Mouse (Mus musculus): ENCODE results near the gene 4933402D24Rik. TPM values are rescaled to one million over a fixed set of nuclear protein-coding genes. Genes with fewer than 3 reads are reported as not detected.

The 4933402D24Rik gene
- 0.20 and 0.41 TPM in 2 replicates for polyA plus RNA-seq (2014; fragmentation: Nextera tagmentation; extraction: Ambion mirVana)

- ATAC-seq (replicated peaks; ENCODE audit: low FRiP score) (no peak), DNase-seq (ENCODE audit: low spot score) (no peak)
- 84% methylated on average over 5 of the region's 5 CpGs for WGBS
- no peaks in the 10 kb centered on the region for H3K9me3 ChIP-seq (ENCODE audit: control insufficient read depth, low read length)
- no peak within 1 kb of the TSS for H3K27ac ChIP-seq (ENCODE audit: low read depth, low read length)
- peaks cover under 1% of the 10 kb centered on the region; the same call in 1 of the 2 replicates for H3K4me1 ChIP-seq (replicated peaks; ENCODE audit: control insufficient read depth, insufficient read depth, low read length)
- no peaks in the 10 kb centered on the region for H3K36me3 ChIP-seq (ENCODE audit: control insufficient read depth, insufficient read depth, low read length)
- no peak within 1 kb of the TSS for H3K9ac ChIP-seq (ENCODE audit: low read length)
- H3K4me2 ChIP-seq (ENCODE audit: low read depth, low read length, severe bottlenecking) = no peak within 1 kb of the TSS
- H3K4me3 ChIP-seq (ENCODE audit: low read depth, low read length) = no peak within 1 kb of the TSS
- H3K27me3 ChIP-seq (ENCODE audit: control insufficient read depth, insufficient read depth, low read length) = no peaks in the 10 kb centered on the region
Observed at GRCm38 (mm10) chr1:63769167-63769566, at the start of gene 4933402D24Rik. Gene 4933402D24Rik, minus strand, starts transcription at chr1:63769267.

GRCm38 (mm10) chr1:63808584-63808983 is 39.5 kb upstream of the 4933402D24Rik start:
- WGBS = 90% methylated on average over 3 of the region's 3 CpGs
- Histone ChIP-seq H3K4me3 (ENCODE audit: low read depth, low read length) (no peak overlapping the region), H3K27ac (ENCODE audit: low read depth, low read length) (no peak overlapping the region), H3K36me3 (ENCODE audit: control insufficient read depth, insufficient read depth, low read length) (no peaks in the 10 kb centered on the region), H3K9ac (ENCODE audit: low read length) (no peak overlapping the region), H3K4me2 (ENCODE audit: low read depth, low read length, severe bottlenecking) (no peak overlapping the region), H3K27me3 (ENCODE audit: control insufficient read depth, insufficient read depth, low read length) (no peaks in the 10 kb centered on the region), H3K9me3 (ENCODE audit: control insufficient read depth, low read length) (no peaks in the 10 kb centered on the region), H3K4me1 (replicated peaks; ENCODE audit: control insufficient read depth, insufficient read depth, low read length) (no peaks in the 10 kb centered on the region)
- DNase-seq (ENCODE audit: low spot score) = no peak
- no peak for ATAC-seq (replicated peaks; ENCODE audit: low FRiP score)

DNA sequence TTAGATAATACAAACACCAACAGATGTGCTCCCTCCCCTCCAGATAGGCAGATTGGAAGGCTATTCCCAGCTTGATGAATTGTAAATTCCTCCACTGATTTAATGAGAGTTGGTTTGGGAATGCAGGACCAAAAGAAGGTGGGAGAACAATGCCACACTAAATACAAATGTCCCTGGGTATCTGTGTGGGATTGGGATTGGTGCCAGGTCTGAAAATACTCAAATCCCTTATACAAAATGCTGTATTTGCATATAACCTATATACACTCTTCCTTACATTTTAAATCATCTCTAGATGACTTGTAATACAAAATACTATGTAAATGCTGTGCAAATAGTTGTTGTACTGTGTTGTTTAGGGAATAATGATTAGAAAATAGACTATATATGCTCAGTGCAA is 36.0 kb upstream of the 4933402D24Rik start:
- Histone ChIP-seq H3K4me1 (replicated peaks; ENCODE audit: control insufficient read depth, insufficient read depth, low read length) (no peaks in the 10 kb centered on the region), H3K4me2 (ENCODE audit: low read depth, low read length, severe bottlenecking) (no peak overlapping the region), H3K36me3 (ENCODE audit: control insufficient read depth, insufficient read depth, low read length) (no peaks in the 10 kb centered on the region), H3K9ac (ENCODE audit: low read length) (no peak overlapping the region), H3K27me3 (ENCODE audit: control insufficient read depth, insufficient read depth, low read length) (no peaks in the 10 kb centered on the region), H3K27ac (ENCODE audit: low read depth, low read length) (no peak overlapping the region), H3K4me3 (ENCODE audit: low read depth, low read length) (no peak overlapping the region), H3K9me3 (ENCODE audit: control insufficient read depth, low read length) (no peaks in the 10 kb centered on the region)
- no peak for ATAC-seq (replicated peaks; ENCODE audit: low FRiP score)
- no peak for DNase-seq (ENCODE audit: low spot score)

DNA sequence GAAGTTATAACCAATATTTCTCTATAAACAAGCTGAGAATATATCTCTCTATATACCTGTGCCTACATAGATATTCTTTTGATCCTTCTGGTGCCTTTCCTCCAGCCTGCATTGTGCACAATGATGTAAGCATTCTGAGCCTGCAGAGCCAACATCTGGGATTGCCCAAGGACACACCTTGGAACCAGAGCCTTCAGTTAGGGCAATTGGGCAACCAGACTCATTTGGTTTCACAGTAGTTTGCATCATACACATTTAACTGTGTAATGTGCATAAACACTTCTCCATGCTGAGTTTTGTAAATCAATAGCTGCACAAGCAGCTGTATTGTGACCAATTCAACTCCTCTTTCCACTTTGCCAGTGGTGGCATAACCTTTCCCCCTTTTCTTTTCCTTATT is 25.3 kb upstream of the 4933402D24Rik start:
- H3K27me3 ChIP-seq (ENCODE audit: control insufficient read depth, insufficient read depth, low read length) = no peaks in the 10 kb centered on the region
- ATAC-seq (replicated peaks; ENCODE audit: low FRiP score) (no peak), DNase-seq (ENCODE audit: low spot score) (no peak)
- no peak overlapping the region for H3K9ac ChIP-seq (ENCODE audit: low read length)
- no peaks in the 10 kb centered on the region for H3K36me3 ChIP-seq (ENCODE audit: control insufficient read depth, insufficient read depth, low read length)
- H3K9me3 ChIP-seq (ENCODE audit: control insufficient read depth, low read length) = no peaks in the 10 kb centered on the region
- H3K4me2 ChIP-seq (ENCODE audit: low read depth, low read length, severe bottlenecking) = no peak overlapping the region
- no peak overlapping the region for H3K4me3 ChIP-seq (ENCODE audit: low read depth, low read length)
- H3K27ac ChIP-seq (ENCODE audit: low read depth, low read length) = no peak overlapping the region
- no peaks in the 10 kb centered on the region for H3K4me1 ChIP-seq (replicated peaks; ENCODE audit: control insufficient read depth, insufficient read depth, low read length)

DNA sequence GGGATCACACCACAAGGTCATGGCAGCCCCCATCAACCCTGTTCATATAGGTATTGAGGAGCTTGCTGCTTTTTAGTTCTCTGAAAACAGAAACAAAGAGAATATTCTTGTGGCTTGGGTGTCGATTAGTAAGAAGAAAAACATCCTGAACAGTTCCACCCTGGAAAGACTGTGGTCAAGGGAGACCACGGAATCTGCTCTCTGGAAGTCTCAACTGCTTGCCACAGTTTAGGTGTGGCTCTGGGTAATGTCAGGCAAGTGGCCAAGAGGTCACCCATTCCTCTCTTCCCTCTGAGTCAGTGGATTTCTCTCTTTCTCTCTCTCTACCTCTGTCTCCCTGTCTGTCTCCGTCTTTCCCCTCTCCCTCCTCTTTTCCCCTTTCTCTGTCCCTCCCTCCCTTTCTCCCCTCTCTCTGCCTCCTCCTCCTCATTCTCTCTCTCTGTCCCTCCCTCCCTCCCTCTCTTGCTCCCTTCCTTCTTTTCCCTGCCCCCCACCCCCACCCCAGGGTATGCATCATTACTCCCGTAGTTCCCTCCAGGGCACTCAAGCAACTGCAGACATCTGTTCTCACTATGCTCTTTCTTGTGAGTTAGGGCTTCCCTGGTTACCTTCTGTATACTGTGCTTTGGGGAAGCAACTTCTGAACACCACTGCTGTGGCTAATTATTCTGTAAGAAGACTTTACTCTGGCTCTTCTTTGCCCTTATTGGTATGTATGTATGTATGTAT is 8.0 kb upstream of the 4933402D24Rik start:
- Histone ChIP-seq H3K4me2 (ENCODE audit: low read depth, low read length, severe bottlenecking) (no peak overlapping the region), H3K27me3 (ENCODE audit: control insufficient read depth, insufficient read depth, low read length) (no peaks in the 10 kb centered on the region), H3K9ac (ENCODE audit: low read length) (no peak overlapping the region), H3K27ac (ENCODE audit: low read depth, low read length) (no peak overlapping the region), H3K9me3 (ENCODE audit: control insufficient read depth, low read length) (no peaks in the 10 kb centered on the region), H3K4me3 (ENCODE audit: low read depth, low read length) (no peak overlapping the region), H3K4me1 (replicated peaks; ENCODE audit: control insufficient read depth, insufficient read depth, low read length) (no peaks in the 10 kb centered on the region), H3K36me3 (ENCODE audit: control insufficient read depth, insufficient read depth, low read length) (no peaks in the 10 kb centered on the region)
- ATAC-seq (replicated peaks; ENCODE audit: low FRiP score) (no peak), DNase-seq (ENCODE audit: low spot score) (no peak)
- WGBS = 79% methylated on average over 4 of the region's 4 CpGs

DNA sequence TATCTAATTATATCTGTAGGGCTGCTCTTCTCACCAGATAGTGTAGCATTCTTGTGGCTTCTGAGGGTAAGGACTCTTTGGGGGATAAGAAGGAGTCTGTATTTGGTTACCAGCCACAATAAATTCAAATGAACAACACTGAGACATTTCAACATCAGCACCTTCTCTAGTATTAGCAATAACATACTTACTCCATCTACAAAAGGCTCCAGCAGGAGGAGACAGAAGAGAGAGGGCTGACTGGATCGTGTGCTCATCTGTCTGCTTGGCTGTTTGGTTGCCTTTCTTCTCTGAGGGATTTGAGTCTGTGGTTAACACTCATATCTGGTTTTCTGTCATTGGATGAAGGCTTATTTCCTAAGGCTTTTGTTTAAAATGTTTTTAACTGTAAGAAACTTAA is 7.3 kb upstream of the 4933402D24Rik start:
- Histone ChIP-seq H3K4me3 (ENCODE audit: low read depth, low read length) (no peak overlapping the region), H3K4me2 (ENCODE audit: low read depth, low read length, severe bottlenecking) (no peak overlapping the region), H3K27me3 (ENCODE audit: control insufficient read depth, insufficient read depth, low read length) (no peaks in the 10 kb centered on the region), H3K9me3 (ENCODE audit: control insufficient read depth, low read length) (no peaks in the 10 kb centered on the region), H3K9ac (ENCODE audit: low read length) (no peak overlapping the region), H3K4me1 (replicated peaks; ENCODE audit: control insufficient read depth, insufficient read depth, low read length) (no peaks in the 10 kb centered on the region), H3K27ac (ENCODE audit: low read depth, low read length) (no peak overlapping the region), H3K36me3 (ENCODE audit: control insufficient read depth, insufficient read depth, low read length) (no peaks in the 10 kb centered on the region)
- ATAC-seq (replicated peaks; ENCODE audit: low FRiP score) = no peak
- DNase-seq (ENCODE audit: low spot score) = no peak
- 48% methylated on average over 1 of the region's 1 CpGs for WGBS

DNA sequence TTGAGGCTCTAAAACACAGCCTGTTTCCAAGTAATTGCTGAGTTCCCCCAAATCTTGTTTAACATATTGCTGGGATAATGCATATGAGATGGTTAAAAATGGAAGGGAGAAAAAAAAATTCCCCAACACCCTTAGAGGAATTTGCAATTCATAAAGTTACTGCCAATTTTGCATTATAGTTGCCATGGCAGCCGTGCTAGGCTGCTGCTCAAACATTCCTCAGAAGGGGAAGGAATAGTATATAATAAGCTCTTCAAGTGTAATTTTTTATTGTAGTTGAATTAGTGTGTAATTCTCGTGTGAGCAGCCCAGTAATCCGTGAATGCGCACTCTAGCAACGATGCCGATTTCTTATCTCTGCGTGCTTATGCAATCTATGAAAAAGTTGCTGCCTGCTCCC is 1.2 kb upstream of the 4933402D24Rik start:
- H3K27ac ChIP-seq (ENCODE audit: low read depth, low read length) = no peak overlapping the region
- H3K4me1 ChIP-seq (replicated peaks; ENCODE audit: control insufficient read depth, insufficient read depth, low read length) = no peaks in the 10 kb centered on the region; the same call in 1 of the 2 replicates
- ATAC-seq (replicated peaks; ENCODE audit: low FRiP score) (no peak), DNase-seq (ENCODE audit: low spot score) (no peak)
- H3K27me3 ChIP-seq (ENCODE audit: control insufficient read depth, insufficient read depth, low read length) = no peaks in the 10 kb centered on the region
- H3K9me3 ChIP-seq (ENCODE audit: control insufficient read depth, low read length) = no peaks in the 10 kb centered on the region
- no peak overlapping the region for H3K4me2 ChIP-seq (ENCODE audit: low read depth, low read length, severe bottlenecking)
- WGBS = 83% methylated on average over 7 of the region's 7 CpGs
- no peak overlapping the region for H3K9ac ChIP-seq (ENCODE audit: low read length)
- no peaks in the 10 kb centered on the region for H3K36me3 ChIP-seq (ENCODE audit: control insufficient read depth, insufficient read depth, low read length)
- no peak overlapping the region for H3K4me3 ChIP-seq (ENCODE audit: low read depth, low read length)

- WGBS = 78% methylated on average over 8 of the region's 8 CpGs
- DNase-seq (ENCODE audit: low spot score) = no peak
Observed at GRCm38 (mm10) chr1:63768112-63768511, 955 bp downstream of the 4933402D24Rik start.

GRCm38 (mm10) chr1:63764395-63764794 is 4.7 kb downstream of the 4933402D24Rik start:
- DNase-seq (ENCODE audit: low spot score) (no peak), ATAC-seq (replicated peaks; ENCODE audit: low FRiP score) (no peak)
- no peak overlapping the region for H3K27ac ChIP-seq (ENCODE audit: low read depth, low read length)
- WGBS = 56% methylated on average over 7 of the region's 7 CpGs
- H3K9ac ChIP-seq (ENCODE audit: low read length) = no peak overlapping the region
- H3K4me3 ChIP-seq (ENCODE audit: low read depth, low read length) = no peak overlapping the region
- no peaks in the 10 kb centered on the region for H3K9me3 ChIP-seq (ENCODE audit: control insufficient read depth, low read length)
- no peaks in the 10 kb centered on the region for H3K36me3 ChIP-seq (ENCODE audit: control insufficient read depth, insufficient read depth, low read length)
- H3K4me1 ChIP-seq (replicated peaks; ENCODE audit: control insufficient read depth, insufficient read depth, low read length) = peaks cover 11% of the 10 kb centered on the region; the same call in 1 of the 2 replicates
- no peak overlapping the region for H3K4me2 ChIP-seq (ENCODE audit: low read depth, low read length, severe bottlenecking)
- H3K27me3 ChIP-seq (ENCODE audit: control insufficient read depth, insufficient read depth, low read length) = no peaks in the 10 kb centered on the region

More at GRCm38 (mm10) chr1:63768112-63768511, 955 bp downstream of the 4933402D24Rik start:
- H3K36me3 ChIP-seq (ENCODE audit: control insufficient read depth, insufficient read depth, low read length) = no peaks in the 10 kb centered on the region
- H3K9ac ChIP-seq (ENCODE audit: low read length) = no peak overlapping the region
- no peak overlapping the region for H3K4me2 ChIP-seq (ENCODE audit: low read depth, low read length, severe bottlenecking)
- peaks cover 11% of the 10 kb centered on the region; the same call in 1 of the 2 replicates for H3K4me1 ChIP-seq (replicated peaks; ENCODE audit: control insufficient read depth, insufficient read depth, low read length)
- H3K9me3 ChIP-seq (ENCODE audit: control insufficient read depth, low read length) = no peaks in the 10 kb centered on the region
- H3K27me3 ChIP-seq (ENCODE audit: control insufficient read depth, insufficient read depth, low read length) = no peaks in the 10 kb centered on the region
- no peak overlapping the region for H3K4me3 ChIP-seq (ENCODE audit: low read depth, low read length)
- ATAC-seq (replicated peaks; ENCODE audit: low FRiP score) = no peak
- no peak overlapping the region for H3K27ac ChIP-seq (ENCODE audit: low read depth, low read length)

All from forebrain, embryonic 11.5 days (tissue).